Mouse (Mus musculus) heart, adult 11 months (tissue): ENCODE data around the gene Btbd16.

Experiments used
- DNase-seq: peaks from one replicate; pipeline ENCODE4 v3.0.0; 2022

Gene Btbd16

GRCm38 (mm10) chr7:130773914-130774630, at the start of gene Btbd16:
Btbd16 (plus strand) TSS chr7:130774069.
- peak; percentile 77 for DNase-seq

- no peak for DNase-seq
These were observed 47.7 kb upstream of the Btbd16 start for GRCm38 (mm10) chr7:130726185-130726584.

GRCm38 (mm10) chr7:130726724-130727422, 47.0 kb upstream of the Btbd16 start:
- peak; percentile 94 for DNase-seq

- no peak for DNase-seq
These were observed 46.3 kb upstream of the Btbd16 start for GRCm38 (mm10) chr7:130727560-130727959.

- no peak for DNase-seq
These were observed 42.1 kb upstream of the Btbd16 start for GRCm38 (mm10) chr7:130731792-130732191.

GRCm38 (mm10) chr7:130732908-130733307, 41.0 kb upstream of the Btbd16 start:
- DNase-seq, result no peak

GRCm38 (mm10) chr7:130733423-130733822, 40.4 kb upstream of the Btbd16 start:
- no peak for DNase-seq

GRCm38 (mm10) chr7:130734195-130734787, 39.6 kb upstream of the Btbd16 start:
- DNase-seq, result no peak

GRCm38 (mm10) chr7:130741099-130741498, 32.8 kb upstream of the Btbd16 start:
- DNase-seq, result no peak

- no peak for DNase-seq
These were observed 30.4 kb upstream of the Btbd16 start for GRCm38 (mm10) chr7:130743239-130744025.

GRCm38 (mm10) chr7:130749165-130749564, 24.7 kb upstream of the Btbd16 start:
- no peak for DNase-seq

- no peak for DNase-seq
These were observed 22.9 kb upstream of the Btbd16 start for GRCm38 (mm10) chr7:130750752-130751490.

- no peak for DNase-seq
These were observed 22.2 kb upstream of the Btbd16 start for GRCm38 (mm10) chr7:130751678-130752077.

GRCm38 (mm10) chr7:130754790-130755189, 19.1 kb upstream of the Btbd16 start:
- peak; percentile 88 for DNase-seq

GRCm38 (mm10) chr7:130756343-130756835, 17.5 kb upstream of the Btbd16 start:
- peak; percentile 86 for DNase-seq

- peak; percentile 87 for DNase-seq
These were observed 16.5 kb upstream of the Btbd16 start for GRCm38 (mm10) chr7:130757326-130757865.

- DNase-seq, result peak; percentile 93
These were observed 11.6 kb upstream of the Btbd16 start for GRCm38 (mm10) chr7:130762071-130762897.

- DNase-seq, result no peak
These were observed 9.7 kb upstream of the Btbd16 start for GRCm38 (mm10) chr7:130764160-130764559.

- DNase-seq, result peak; percentile 86
These were observed 7.3 kb upstream of the Btbd16 start for GRCm38 (mm10) chr7:130766411-130767170.

- DNase-seq, result peak; percentile 77
These were observed 5.7 kb upstream of the Btbd16 start for GRCm38 (mm10) chr7:130768151-130768550.
